34 mouse cellular contexts compared by ENCODE assay signal in the genomic region with DNA sequence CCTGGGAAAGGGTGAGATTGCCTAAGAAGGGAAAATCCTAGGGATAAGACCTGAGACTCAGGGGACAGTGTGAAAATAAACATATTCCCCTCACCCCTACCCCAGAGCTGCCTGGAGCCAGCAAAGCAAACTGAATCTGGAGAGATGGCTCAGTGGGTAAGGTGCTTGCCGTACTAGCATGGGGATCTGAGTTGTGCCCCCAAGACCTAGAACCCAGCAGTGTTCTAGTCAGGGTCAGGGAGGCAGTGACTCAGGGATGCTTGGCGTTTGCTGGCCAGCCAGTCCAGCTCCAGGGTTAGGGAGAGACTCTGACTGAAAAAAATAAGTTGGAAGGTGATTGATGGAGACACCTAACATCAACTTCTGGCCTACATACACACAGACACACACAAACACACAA. TPM values are rescaled to one million over a fixed set of nuclear protein-coding genes. Genes with fewer than 3 reads are reported as not detected.
"Had no signal": no experiment of that assay in that cellular context is flagged by ENCODE, and none has a peak within 500 bp of the region (broad histone marks: within the 10 kb centered on the region; RNA-seq: fewer than 3 reads in every experiment).

No protein-coding gene starts in this region.

- H3K4me3 ChIP-seq: heart, embryonic 12.5 days; heart, embryonic 13.5 days; heart, embryonic 15.5 days; hindbrain, embryonic 10.5 days; hindbrain, embryonic 12.5 days; hindbrain, embryonic 13.5 days; hindbrain, embryonic 15.5 days; intestine, embryonic 15.5 days; kidney, embryonic 15.5 days; layer of hippocampus, adult 2 months had no signal

- H3K4me1 ChIP-seq: heart, embryonic 12.5 days had no signal

- H3K4me2 ChIP-seq: heart, embryonic 11.5 days; heart, embryonic 12.5 days; heart, embryonic 13.5 days; heart, embryonic 15.5 days; hindbrain, embryonic 12.5 days; hindbrain, embryonic 13.5 days; hindbrain, embryonic 14.5 days; hindbrain, embryonic 15.5 days; intestine, embryonic 15.5 days; kidney, embryonic 15.5 days had no signal

- H3K36me3 ChIP-seq: heart, embryonic 12.5 days; heart, embryonic 13.5 days; heart, embryonic 15.5 days; hindbrain, embryonic 10.5 days; hindbrain, embryonic 12.5 days; hindbrain, embryonic 13.5 days; hindbrain, embryonic 15.5 days; intestine, embryonic 15.5 days; kidney, embryonic 15.5 days had no signal

- H3K27ac ChIP-seq: heart, embryonic 13.5 days; heart, embryonic 15.5 days; hindbrain, embryonic 10.5 days; hindbrain, embryonic 12.5 days; hindbrain, embryonic 13.5 days; hindbrain, embryonic 14.5 days; hindbrain, embryonic 15.5 days; hindbrain, postnatal 0 days; intestine, embryonic 15.5 days; kidney, embryonic 15.5 days; kidney, postnatal 0 days; layer of hippocampus, adult 2 months had no signal

- H3K27me3 ChIP-seq: hindbrain, embryonic 15.5 days had no signal

- DNase-seq: heart, postnatal 10 days; heart, postnatal 14 days; heart, postnatal 36 days; heart, postnatal 4 days; kidney, adult 11 months; kidney, adult 18-20 months; kidney, adult 2 months; kidney, adult 8-10 months; kidney, adult 9 months; kidney, postnatal 10 days; kidney, postnatal 14 days; kidney, postnatal 25 days; kidney, postnatal 36 days; kidney, postnatal 4 days; layer of hippocampus, adult 9-11 months; layer of hippocampus, postnatal 36 days had no signal

- H3K9ac ChIP-seq: heart, embryonic 12.5 days; heart, embryonic 13.5 days; heart, embryonic 15.5 days; hindbrain, embryonic 12.5 days; hindbrain, embryonic 13.5 days; hindbrain, embryonic 14.5 days; hindbrain, embryonic 15.5 days; intestine, embryonic 15.5 days; kidney, embryonic 15.5 days had no signal

- ATAC-seq: hindbrain, embryonic 16.5 days; hindbrain, postnatal 0 days; inflammation-experienced regulatory T-cells, adult 6 months; intestine, embryonic 15.5 days; intestine, embryonic 16.5 days; intestine, postnatal 0 days had no signal

- H3K9me3 ChIP-seq: heart, embryonic 12.5 days; heart, embryonic 13.5 days; heart, embryonic 15.5 days; hindbrain, embryonic 10.5 days; hindbrain, embryonic 12.5 days; hindbrain, embryonic 13.5 days; hindbrain, embryonic 15.5 days; intestine, embryonic 15.5 days; kidney, embryonic 15.5 days had no signal

RNA-seq across cellular contexts. Expression of gene Adamts2, which starts 5.3 kb away (rescaled TPM):
- polyA plus RNA-seq: inflammation-experienced regulatory T-cells, adult 6 months had no signal
